Mouse (Mus musculus) right cerebral cortex, postnatal 25 days (tissue): ENCODE measurements around the gene Ap2a2.

Source experiments
- DNase-seq: peaks from one replicate; pipeline ENCODE4 v3.0.0; 2022

Gene Ap2a2

DNA sequence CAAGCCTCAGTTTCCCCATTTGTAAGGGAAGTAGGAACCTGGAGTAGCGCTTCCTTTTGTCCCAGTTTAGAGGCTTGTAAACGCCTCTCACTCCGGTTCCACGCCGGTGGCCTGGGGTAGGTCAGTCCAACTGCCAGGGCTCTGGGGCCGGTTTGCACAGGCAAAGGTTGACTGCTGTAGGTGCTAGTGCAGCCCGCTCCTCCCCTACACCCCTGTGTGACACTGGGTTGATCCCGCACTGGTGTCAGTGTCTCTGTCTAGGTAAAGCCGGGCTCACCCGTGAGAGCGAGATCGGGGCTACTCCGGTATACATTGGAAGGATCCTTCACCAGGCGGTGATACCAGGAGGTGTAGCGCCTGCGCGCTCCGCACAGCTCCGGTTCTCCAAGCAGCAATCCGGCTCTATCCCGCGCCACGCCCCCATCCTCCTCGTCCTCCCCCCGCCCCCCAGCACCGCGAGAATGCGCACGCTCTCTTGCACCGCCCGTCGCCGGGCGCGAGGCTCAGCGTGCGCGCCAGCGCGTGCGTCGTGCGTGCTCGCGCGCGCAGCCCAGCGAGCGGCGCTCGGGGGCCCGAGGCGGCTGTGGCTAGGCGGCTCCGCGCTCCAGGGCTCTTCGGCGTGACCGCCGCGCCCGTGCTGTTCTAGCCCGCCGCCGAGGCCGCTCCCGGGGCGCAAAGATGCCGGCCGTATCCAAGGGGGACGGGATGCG is at the start of gene Ap2a2:
Gene Ap2a2, plus strand, starts transcription at position 492 of the 710 bp plus-strand sequence.
- DNase-seq = peak; percentile 89

- no peak for DNase-seq
Observed at GRCm38 (mm10) chr7:141517638-141518037, 44.3 kb upstream of the Ap2a2 start.

- no peak for DNase-seq
Observed at GRCm38 (mm10) chr7:141518296-141518695, 43.7 kb upstream of the Ap2a2 start.

GRCm38 (mm10) chr7:141518926-141519325 is 43.0 kb upstream of the Ap2a2 start:
- DNase-seq = no peak

DNA sequence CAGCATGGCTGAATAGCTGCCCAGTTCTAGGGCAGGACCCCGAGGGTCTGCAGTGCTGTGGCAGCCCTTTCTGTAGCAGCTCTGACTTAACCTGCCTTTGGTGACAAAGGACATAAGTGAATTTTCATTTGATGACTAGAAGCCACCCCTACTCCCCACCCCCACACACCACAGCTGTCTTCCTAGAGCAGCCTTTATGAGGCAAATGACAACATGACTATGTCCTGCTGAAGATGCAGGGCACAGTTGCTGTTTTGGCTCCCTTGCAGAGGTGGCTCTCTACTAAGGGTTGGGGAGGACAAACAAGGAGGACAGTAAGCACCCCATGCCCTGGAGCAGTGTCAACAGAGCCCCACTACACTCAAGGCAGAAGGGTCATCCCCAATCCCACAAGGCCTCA is 42.2 kb upstream of the Ap2a2 start:
- no peak for DNase-seq

- no peak for DNase-seq
Observed at GRCm38 (mm10) chr7:141523007-141523406, 39.0 kb upstream of the Ap2a2 start.

DNA sequence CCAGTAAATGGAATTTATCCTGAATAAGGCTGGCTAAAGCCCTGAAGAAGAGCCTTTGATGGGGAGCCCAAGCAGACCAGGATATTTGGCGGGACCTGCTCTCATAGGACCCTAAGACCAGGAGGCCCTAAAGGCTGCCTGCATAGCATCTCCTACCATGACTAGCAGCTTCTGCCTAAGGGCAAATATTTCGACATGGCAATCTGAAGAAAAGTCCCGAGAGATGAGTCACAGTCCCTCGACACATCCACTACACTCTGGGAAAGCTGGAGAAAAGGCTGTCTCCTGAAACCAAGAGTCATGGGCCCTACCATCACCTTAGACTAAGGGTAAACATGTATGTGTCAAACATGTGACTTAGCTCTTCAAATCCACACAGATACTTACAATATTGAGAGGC is 37.7 kb upstream of the Ap2a2 start:
- DNase-seq = no peak

DNA sequence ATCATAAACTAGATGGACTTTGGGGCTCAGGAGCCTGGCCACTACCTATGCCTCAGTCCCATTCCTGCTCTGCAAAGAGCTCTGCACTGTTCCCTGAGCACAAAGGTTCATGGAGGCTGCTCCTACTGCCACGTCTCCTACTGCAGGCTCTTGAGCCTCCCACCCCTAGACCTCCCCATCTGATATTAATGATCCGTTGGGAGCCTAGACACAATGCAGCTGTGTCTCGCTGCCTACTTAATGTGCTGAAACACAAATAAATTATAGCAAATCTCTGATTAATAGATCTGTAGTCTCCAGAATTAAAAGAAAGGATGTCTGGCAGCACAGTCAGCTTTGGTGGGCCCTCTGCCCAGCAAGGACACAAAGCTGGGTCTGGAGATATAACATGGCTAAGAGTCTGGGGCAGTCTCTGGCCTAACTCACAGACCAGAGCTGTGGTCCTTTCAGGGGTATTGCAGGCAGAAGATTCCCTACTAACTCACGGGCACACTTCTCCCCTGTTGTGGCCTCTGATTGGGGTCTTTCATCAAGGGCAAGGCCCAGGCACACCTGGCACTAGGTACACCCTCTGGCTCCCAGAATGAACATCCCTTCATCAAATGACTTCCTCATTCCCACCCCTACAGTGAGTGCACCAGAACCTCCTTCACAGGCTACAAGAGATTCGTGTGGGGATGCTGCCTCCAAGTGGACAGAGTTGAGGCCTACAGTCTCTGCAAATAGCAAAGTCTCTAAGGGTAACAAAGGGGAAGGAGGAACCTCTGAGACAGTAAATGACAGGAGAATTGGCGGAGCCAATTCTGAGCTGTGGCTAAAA is 37.0 kb upstream of the Ap2a2 start:
- peak; percentile 66 for DNase-seq

DNA sequence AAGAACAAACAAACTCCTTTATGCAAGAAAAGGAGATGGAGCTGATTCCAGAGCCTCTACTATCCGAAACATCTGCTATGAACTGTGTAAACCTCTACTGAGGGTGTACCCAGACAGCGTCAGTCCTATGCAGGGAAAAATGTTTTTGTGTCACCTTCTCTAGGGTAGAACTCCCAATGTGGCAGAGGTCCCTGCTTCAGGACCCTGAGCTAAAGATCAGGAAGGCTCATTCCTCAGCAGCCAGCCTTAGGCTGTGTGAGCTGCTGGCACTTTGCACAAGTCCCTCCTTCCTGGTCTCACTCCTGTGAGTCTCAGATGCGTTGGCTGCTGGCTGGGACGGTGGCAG is 36.4 kb upstream of the Ap2a2 start:
- DNase-seq = no peak

GRCm38 (mm10) chr7:141535570-141535969 is 26.4 kb upstream of the Ap2a2 start:
- no peak for DNase-seq

DNA sequence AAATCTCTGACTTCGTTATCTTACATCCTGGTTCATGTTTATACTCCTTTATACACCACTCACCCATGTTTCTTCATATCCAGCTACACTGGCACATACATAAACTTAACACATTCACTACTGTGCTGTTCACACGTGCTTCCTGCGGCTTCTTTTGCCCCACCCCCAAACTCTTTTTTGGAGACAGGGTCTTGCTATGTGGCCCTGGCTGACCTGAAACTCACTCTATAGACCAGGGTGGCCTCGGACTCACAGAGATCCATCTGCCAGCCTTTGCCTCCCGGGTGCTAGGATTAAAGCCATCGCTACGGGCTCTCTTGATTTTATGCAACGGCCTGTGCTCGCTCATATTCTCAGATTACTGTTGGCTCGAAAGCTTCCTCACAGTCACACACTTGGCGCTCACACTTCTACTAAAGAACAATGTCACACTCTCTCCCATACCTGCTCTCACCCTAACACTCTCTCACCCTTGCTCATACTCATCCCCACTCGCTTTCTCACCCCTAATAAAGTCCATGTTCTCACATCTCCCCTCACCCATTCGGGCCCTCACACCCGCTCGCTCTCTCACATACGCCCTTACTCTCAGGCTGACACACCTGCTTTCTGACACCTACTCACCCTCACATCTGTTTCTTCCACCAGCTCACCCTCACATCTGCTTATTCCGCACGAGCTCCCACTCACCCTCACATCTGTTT is 23.0 kb upstream of the Ap2a2 start:
- no peak for DNase-seq

DNA sequence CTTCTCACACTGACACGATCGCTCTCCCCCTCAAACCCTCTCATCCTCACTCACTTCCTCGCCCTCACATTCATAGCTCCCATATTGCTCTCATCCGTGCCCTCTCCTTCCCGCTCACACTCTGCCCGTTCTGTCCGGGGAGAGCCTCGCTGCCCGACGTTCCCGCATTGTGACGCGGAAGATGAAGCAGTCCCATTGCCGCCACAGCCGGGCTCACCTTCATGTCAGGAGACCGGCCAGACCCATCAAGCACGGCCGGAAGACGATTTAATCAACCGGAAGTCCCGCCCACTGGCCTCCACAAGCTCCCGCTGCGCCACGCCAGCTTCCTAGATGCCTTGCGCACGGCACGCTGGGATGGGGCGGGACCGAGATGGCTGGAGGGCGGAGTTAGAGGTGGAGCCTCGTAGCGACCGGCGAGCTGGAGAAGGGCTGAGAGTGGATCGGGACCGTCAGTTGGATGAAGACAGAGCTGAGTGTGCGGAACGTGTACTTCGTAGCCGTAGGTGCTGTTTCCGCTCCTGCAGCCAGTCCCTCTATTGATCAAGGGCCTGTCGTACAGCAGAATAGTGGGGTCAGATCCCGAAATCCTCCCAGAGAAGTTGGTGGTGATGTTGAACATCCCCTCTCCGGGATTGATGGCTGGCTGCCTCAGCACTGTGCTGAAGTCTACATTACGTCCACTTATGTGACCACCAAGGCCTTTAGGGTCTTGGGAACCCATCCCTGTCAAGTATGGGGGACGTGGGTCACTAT is 22.2 kb upstream of the Ap2a2 start, which contains the start of gene Chid1:
Gene Chid1, minus strand, starts transcription at position 302 of the 756 bp plus-strand sequence.
- peak; percentile 97 for DNase-seq

DNA sequence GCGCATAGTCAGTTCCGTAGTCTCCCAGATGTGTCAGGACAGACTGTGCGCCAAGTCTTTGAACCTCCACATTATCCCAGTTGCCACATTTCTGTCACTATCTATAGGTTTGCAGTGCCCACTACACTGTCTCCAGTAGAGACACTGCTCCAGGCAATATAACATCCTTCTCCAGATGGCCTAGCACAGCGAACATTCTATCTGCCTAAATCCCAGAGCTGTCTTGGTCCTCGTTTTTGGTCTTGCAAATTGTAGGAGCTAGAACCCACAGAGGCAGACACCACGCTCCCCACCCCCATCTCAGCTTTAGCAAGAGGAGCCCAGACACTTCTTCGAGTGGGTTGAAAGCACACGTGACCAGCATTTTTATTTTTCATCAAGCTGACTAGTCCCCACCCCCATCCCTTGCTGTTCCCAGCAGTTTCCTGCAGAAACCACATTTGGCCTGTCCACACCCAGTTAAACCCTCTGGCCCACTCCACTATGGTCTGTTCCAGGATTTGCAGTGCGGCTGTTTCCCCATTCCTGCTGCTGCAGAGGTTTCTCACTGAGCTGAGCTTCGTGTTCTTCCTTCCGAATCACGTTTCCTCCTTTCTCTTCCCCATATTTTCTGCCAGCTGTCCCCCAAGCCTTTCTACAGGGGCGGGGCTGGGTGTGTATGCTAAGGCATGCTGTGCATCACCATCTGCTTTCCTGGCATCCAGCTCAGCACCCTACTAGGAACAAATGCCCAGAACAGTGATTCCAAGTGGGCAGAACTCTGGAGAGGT is 21.5 kb upstream of the Ap2a2 start:
- DNase-seq = peak; percentile 79

DNA sequence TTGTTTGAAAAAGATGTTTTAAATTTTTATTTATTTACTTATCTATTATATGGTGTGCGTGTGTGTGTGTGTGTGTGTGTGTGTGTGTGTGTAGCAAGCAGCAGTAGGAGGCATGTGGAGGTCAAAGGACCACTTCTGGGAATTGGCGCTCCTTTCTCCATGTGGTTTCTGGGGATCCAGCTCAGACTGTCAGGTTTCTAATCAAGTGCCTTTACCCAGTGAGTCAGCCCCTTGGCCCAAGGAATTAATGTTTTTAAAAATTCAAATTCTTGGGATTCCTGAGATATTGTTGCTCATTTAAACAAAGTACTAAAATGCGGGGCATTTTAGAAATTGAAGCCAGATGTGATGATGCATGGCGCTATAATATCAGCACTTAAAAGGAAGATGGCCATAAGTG is 20.3 kb upstream of the Ap2a2 start:
- no peak for DNase-seq

- no peak for DNase-seq
Observed at GRCm38 (mm10) chr7:141542588-141542987, 19.4 kb upstream of the Ap2a2 start.

GRCm38 (mm10) chr7:141544654-141545053 is 17.3 kb upstream of the Ap2a2 start:
- no peak for DNase-seq

- no peak for DNase-seq
Observed at GRCm38 (mm10) chr7:141549432-141550061, 12.4 kb upstream of the Ap2a2 start.

DNA sequence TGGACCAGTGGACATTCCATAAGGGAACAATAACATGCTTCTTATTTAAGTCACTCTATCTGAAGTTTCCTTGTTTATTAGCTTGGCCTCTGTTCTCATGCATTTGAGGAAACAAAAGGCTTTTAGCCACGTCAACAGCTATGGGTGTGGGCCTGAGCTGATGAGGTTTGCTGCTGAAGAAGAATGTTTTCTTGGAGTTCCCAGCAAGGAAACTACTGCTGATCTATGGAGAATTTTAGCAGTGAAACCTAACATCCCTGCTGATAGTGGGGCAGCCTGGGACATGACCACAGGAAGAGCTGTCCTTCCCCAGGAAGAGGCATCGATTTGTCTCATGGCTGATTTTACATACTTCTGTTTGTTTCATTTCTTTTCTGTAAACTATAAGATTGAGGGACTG is 11.5 kb upstream of the Ap2a2 start:
- no peak for DNase-seq

DNA sequence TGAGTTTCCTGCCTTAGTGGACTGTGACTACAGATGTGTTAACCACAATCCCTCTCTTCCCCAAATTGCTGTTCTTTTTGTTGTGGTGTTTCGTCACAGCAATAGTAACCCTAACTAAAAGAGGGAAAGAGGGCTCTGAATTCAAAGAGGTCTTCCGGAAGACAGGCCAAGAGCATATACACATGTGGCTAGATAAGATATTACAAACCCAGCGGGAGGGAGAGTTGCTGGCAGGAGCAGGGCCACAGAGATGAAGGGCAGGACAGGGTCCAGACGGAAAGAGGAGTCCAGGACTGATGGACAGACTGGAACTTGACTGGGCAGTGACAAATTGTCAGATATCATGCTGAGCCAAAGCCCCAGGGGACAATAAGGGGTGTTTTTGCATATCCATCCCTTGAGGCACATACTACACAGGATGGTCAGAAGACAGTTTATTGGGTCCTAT is 3.6 kb upstream of the Ap2a2 start:
- DNase-seq = no peak

GRCm38 (mm10) chr7:141558946-141559345 is 3.0 kb upstream of the Ap2a2 start:
- no peak for DNase-seq

- no peak for DNase-seq
Observed at GRCm38 (mm10) chr7:141559726-141560325, 2.1 kb upstream of the Ap2a2 start.
